Mouse (Mus musculus): ENCODE measurements around the gene Tars2.

GRCm38 (mm10) chr3:95758467-95759218, 1.4 kb downstream of the Tars2 start:
- TF ChIP-seq POLR2A (IDR thresholded peaks at IDR 0.05; ENCODE audit: low read depth, low read length) (no peak), CTCF (IDR thresholded peaks at IDR 0.05; ENCODE audit: extremely low read depth, insufficient read length, insufficient replicate concordance, low read depth, low read length) (no peak)
